Mouse (Mus musculus): ENCODE measurements at regions not wholly inside any gene's neighbourhood (a gene's known extent, or its start where the extent isn't known, plus 50 kb on each side); places are given as distances from the start of the nearest gene placed in this dataset.

GRCm38 (mm10) chr1:41065130-41065529, 259.7 kb downstream of the Tmem182 start:
- no peak for DNase-seq (ENCODE audit: low spot score in 2 of 2)

GRCm38 (mm10) chr1:41104869-41105268, 299.5 kb downstream of the Tmem182 start:
- no peak for DNase-seq (ENCODE audit: low spot score in 2 of 2)

DNA sequence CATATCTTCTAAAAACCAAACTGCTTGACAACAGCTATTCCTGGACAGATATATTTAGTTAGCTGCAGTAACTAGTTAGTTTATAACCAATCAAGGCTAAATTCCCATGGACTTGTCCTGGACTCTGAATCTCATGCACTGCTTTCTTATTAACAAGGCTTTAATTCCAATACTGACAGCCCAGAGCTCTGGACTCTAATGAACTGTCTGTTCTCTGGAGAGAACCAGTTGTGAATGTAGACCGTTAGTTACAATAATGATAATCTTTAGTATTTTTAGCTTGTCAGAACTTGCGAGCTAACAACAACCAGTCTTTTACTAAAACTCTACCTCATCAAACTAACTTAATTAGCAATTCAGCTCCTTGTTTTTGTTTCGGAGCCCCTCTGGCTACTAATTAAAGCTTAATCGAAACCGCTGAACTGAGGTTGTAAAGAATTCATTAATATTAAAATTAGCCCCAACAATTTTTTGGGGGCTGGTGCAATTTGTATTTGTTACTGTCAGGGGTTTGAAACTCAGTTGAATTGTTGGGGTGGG, 316.3 kb downstream of the Tmem182 start:
- DNase-seq (ENCODE audit: low spot score in 2 of 2) = no peak

DNA sequence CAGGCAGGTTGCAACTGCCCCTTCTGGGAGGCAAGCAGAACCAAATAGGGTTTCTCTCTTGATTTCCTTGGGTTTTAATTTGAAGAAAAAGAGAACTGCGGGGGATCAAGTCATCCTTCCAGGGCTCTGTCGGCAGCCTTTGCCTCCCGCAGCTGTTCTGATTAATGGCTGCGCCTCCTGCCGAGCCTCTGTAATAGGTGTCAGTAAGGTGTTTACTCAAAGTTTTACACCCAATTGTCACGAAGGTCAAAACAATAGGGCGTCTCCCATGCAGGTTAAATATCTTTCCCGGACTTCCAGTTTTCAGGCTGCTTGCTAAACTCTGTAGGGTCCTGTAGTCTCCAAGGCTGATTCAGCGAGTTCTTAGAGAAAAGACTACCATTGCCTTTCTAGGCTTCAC, 326.0 kb downstream of the Tmem182 start:
- DNase-seq (ENCODE audit: low spot score in 2 of 2) = no peak

- DNase-seq (ENCODE audit: low spot score in 2 of 2) = no peak
Measured at GRCm38 (mm10) chr1:41133143-41133542, 327.7 kb downstream of the Tmem182 start.

DNA sequence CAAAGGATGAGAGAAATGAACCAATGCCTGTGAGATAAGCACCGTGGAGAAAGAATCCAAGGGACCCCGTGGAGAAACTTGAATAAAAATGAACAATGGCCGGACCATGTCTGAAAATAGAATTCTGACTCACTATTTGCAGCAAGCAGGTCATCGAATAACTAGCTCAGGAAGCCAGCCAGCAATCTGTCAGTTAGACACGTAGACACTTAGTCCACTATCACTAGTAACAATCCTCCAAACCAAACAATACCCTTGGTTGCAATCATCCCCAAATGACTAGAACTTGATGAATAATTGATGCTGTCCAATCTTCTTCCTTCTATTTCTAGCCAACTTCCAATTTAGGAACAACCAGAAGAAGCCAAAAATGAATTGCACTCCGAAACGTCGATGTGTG, 328.5 kb downstream of the Tmem182 start:
- no peak for DNase-seq (ENCODE audit: low spot score in 2 of 2)

GRCm38 (mm10) chr1:41139725-41140124, 334.3 kb downstream of the Tmem182 start:
- DNase-seq (ENCODE audit: low spot score in 2 of 2) = no peak

GRCm38 (mm10) chr1:41140542-41140941, 335.1 kb downstream of the Tmem182 start:
- no peak for DNase-seq (ENCODE audit: low spot score in 2 of 2)

DNA sequence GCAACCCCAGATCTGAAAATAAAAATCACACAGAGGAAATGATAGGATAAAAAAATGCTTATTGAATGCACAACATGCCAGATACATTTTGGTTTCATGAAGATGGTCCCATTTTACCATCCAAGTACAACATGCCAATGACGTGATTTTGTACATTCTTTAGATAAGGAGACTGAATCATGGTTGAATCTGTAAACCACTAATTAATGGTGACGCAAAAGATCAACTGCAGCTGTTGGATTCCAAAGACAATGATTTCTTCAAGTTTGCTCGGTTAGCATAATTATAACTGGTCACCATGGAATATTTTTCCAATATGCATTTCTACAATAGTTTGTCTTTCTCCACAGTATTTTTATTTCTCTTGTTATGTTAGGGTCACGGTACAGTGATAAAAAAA, 336.6 kb downstream of the Tmem182 start:
- DNase-seq (ENCODE audit: low spot score in 2 of 2) = no peak

GRCm38 (mm10) chr1:41152516-41152915, 347.1 kb downstream of the Tmem182 start:
- no peak for DNase-seq (ENCODE audit: low spot score in 2 of 2)

DNA sequence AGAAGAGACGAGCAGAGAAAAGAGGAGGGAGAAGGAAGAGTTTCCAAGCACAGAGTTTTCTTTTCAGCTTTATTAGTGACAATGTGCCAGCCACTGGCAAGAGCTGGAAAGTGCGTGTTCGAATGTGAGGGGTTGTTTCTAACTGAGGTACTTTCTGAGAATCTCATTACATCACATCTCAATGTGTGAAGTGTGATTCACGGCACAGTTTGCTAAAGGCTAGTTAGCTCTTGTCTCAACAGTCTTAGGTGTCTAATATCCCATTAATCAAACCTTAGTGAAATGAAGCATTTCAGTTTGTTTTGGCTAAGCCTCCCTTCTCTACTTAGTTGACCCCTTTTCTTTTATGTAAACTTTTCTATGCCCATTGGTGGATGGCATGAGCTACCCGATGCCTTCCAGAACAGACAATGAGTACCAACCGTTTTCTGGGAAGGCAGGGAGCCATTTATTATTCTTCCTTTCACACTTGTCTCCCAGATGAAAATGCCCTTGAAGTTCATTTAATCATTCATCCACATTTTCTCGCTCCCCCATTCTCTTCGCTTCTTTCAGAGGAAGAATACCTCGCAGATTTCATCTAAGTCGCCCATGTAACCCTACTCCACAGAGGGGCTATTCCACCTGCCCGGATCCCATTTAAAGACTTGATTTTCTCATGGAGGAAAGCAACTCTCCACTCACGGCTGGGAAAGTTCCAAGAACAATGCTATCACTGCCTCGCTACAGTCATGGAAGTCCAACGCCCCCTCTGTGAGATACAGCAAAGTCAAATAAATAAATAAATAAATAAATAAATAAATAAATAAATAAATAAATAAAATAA, 348.0 kb downstream of the Tmem182 start:
- no peak for DNase-seq (ENCODE audit: low spot score in 2 of 2)

- no peak for DNase-seq (ENCODE audit: low spot score in 2 of 2)
Measured at GRCm38 (mm10) chr1:41154198-41154597, 348.8 kb downstream of the Tmem182 start.

- DNase-seq (ENCODE audit: low spot score in 2 of 2) = no peak
Measured at GRCm38 (mm10) chr1:41156946-41157345, 351.5 kb downstream of the Tmem182 start.

DNA sequence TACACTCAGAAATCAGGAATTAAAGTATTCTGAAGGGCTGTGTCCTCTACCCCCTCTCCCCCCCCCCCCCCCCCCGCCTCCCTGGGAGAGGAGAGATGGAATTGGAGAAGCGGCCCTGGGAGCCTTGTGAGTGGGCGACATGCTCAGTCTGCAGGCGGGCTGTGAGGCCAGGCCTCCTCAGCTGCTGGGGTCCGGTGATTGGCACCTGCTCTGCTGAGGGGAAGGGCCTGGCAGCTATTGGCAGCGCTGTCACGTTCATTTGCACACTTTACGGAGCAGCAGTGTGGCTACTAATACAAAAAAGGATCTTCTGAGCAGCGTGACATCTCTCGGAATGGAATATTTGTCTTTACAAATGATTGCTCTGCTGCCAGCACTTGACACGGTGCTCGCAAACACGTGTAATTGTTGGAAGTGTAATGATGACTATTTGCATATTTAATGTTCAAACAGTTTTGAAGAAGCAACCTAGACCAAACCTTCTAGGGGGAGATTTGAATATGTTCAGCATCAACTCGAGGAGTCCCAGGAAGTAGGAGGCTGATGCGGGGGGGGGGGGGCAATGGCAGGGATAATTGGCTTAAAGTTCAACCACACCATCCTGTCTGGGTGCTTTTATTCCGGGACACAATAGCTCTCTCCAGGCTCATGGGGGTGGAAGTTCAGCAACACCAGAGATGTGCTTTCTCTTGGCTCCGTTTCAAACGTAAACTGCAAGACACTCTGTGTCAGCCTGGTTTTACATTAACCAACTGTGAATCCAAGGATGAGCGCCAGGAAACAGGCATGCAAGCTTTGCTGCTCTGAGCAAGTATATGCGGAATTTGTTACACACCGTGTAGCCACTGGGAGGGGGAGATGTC, 352.5 kb downstream of the Tmem182 start:
- peak in 1 of 2 experiments; percentile 10 for DNase-seq (ENCODE audit: low spot score in 2 of 2)

GRCm38 (mm10) chr1:41165878-41166786, 360.7 kb downstream of the Tmem182 start:
- no peak for DNase-seq (ENCODE audit: low spot score in 2 of 2)

GRCm38 (mm10) chr1:41166787-41167420, 361.5 kb downstream of the Tmem182 start:
- DNase-seq (ENCODE audit: low spot score in 2 of 2) = no peak

DNA sequence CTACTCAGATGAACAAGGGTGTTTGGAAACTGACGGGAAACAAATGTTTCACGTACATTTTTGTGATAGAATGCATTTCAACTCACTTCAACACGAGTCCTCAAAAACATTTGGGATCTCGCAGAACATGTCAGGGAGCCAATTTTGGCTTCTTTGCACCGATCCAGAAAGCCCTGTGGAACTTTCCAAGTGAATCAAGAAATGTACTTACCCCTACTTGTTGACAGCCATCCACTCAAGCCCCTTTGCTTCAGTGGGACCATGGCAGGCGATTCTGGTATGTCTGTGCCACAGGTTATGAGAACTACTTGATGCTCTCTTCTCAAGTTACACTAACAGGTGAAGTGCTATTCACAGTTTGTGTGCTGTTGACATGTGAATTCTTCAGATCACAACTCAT, 381.6 kb downstream of the Tmem182 start:
- no peak for DNase-seq (ENCODE audit: low spot score in 2 of 2)

DNA sequence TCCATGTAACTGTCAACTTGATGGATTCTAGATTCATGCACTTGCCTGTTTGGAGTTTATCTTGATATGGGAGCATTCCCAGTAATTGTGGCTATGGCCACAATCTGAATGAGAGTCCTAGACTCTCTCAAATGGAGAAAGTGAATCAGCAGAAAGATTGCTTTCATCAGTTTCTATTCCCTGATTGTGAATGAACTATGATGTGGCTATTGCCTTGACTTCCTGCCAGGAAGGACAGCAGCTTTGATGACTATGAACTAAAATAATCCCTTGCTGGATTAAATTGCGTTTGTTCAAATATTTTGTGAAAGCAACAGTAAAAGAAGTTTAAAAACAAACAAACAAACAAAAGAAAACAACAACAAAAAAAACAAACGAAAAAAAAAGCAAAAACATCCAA, 407.5 kb downstream of the Tmem182 start:
- DNase-seq (ENCODE audit: low spot score in 2 of 2) = no peak

GRCm38 (mm10) chr1:41225851-41226250, 420.4 kb downstream of the Tmem182 start:
- DNase-seq (ENCODE audit: low spot score in 2 of 2) = no peak

DNA sequence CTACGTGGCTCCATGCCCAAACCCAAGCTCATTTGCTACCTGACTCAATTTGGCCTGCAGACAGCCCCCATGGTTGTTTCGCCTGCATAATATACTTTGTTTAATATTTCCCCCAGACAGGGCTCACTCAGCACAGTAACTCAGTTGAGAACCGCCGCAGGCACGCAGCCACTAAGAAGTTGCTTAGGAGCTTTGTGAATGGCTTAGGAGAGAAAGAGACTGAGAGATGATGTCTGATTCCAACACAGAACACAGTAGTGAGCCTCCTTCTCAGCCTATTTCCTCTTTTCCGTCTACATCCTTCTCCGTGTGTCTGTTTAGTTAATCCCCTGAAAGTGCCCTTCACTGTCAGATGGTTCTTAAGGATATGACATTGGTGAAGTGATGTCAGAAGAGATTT, 429.9 kb downstream of the Tmem182 start:
- DNase-seq (ENCODE audit: low spot score in 2 of 2) = no peak

- no peak for DNase-seq (ENCODE audit: low spot score in 2 of 2)
Measured at GRCm38 (mm10) chr1:41243000-41243399, 437.6 kb downstream of the Tmem182 start.

Data from gastrocnemius, postnatal 4 days (tissue).